Mouse (Mus musculus): ENCODE measurements around the gene Alyref. TPM values are rescaled to one million over a fixed set of nuclear protein-coding genes. Genes with fewer than 3 reads are reported as not detected.
"Not testable (repeated sequence)": the region's sequence is repeated elsewhere in the genome, so short reads cannot be mapped to it uniquely, and the experiment has no call there.

The Alyref gene
- polyA plus RNA-seq, 1 experiment from 2014 or later: 539 TPM

DNA sequence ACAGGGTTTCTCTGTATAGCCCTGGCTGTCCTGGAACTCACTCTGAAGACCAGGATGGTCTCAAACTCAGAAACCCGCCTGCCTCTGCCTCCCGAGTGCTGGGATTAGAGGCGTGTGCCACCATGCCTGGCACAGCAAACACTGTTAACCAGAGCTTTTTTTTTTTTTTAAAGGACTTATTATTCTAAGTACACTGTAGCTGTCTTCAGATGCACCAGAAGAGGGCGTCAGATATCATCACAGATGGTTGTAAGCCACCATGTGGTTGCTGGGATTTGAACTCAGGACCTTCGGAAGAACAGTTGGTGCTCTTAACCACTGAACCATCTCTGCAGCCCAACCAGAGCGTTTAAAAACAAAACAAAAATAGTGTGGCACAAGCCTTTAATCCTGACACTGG, 39.3 kb downstream of the Alyref start:
- not testable (repeated sequence) for H3K9me3 ChIP-seq (replicated peaks); H3K9ac ChIP-seq; ATAC-seq (ENCODE audit: low FRiP score); H3K27ac ChIP-seq; H3K4me1 ChIP-seq; H3K4me3 ChIP-seq; H3K4me2 ChIP-seq (replicated peaks); H3K27me3 ChIP-seq
- H3K36me3 ChIP-seq: peaks cover 51% of the 10 kb centered on the region
- 87% methylated on average over 6 of the region's 6 CpGs for WGBS

DNA sequence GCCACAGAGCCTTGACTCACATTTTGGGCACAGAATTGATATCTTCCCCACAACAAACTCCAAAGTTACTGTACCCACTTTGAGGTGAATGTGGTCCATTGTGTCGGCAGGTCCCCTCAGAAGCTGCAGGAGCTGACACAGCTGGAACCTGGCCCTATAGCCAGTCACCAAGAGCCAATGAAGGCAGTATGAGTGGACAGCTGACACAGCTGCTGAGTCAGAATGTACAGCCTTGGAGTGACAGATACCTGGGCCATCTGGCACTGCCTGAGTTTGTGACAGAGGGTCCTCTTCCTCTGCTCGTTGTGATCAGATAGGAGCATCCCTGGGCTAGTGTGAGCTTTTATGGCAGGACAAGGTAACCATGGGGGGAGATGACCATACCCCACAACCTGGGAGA, 42.9 kb downstream of the Alyref start:
- Histone ChIP-seq H3K27me3 (no peaks in the 10 kb centered on the region), H3K9me3 (replicated peaks) (no peaks in the 10 kb centered on the region; the same call in 1 of the 2 replicates), H3K36me3 (peaks cover 16% of the 10 kb centered on the region), H3K27ac (no peak overlapping the region), H3K4me2 (replicated peaks) (no peak overlapping the region), H3K4me1 (peaks cover 4% of the 10 kb centered on the region), H3K9ac (no peak overlapping the region), H3K4me3 (no peak overlapping the region)
- WGBS: 76% methylated on average over 2 of the region's 2 CpGs
- no peak for ATAC-seq (ENCODE audit: low FRiP score)

DNA sequence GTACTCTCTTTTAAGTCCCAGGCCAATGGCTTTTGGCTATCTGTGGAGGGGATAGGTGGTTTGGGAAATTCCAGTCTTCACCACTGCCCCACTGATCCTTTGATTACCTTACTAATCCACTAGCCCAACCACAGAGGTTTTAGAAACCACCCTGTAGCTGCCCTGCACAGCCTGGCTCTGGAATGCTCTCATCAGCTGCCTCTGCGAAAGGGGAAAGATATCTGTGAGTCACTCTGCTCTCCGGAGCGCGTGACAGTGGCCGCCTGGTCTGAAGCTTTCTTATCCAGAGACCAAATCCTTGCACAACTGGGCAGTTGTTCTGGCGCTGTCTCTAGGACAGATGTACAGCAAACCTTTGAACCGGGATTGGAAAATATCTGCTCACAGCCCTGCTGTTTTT, 43.3 kb downstream of the Alyref start:
- H3K9ac ChIP-seq: no peak overlapping the region
- H3K4me3 ChIP-seq: no peak overlapping the region
- peaks cover 11% of the 10 kb centered on the region for H3K36me3 ChIP-seq
- H3K27me3 ChIP-seq: no peaks in the 10 kb centered on the region
- no peak overlapping the region for H3K27ac ChIP-seq
- 91% methylated on average over 7 of the region's 7 CpGs for WGBS
- no peaks in the 10 kb centered on the region; the same call in 1 of the 2 replicates for H3K9me3 ChIP-seq (replicated peaks)
- no peak for ATAC-seq (ENCODE audit: low FRiP score)
- H3K4me1 ChIP-seq: peaks cover 8% of the 10 kb centered on the region
- H3K4me2 ChIP-seq (replicated peaks): no peak overlapping the region

DNA sequence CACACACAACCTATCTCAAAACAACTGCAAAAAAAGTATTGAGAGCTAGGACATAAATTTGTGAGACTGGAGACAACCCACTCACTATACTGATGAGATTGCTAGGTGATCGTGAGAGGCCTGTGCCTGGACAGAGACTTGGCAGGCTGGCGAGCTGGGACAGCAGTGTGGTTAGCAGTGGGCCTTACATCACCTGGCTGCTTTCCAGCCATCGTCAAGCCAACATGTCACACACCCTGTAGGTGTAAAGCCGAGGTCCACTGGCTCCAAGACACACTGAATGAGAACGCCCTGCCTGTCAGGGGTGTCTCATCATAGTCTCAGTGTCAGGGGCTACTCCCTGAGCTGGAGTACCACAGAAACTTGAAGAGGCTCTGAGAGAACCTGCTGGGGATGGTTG, 45.4 kb downstream of the Alyref start:
- H3K36me3 ChIP-seq: no peaks in the 10 kb centered on the region
- ATAC-seq (ENCODE audit: low FRiP score): no peak
- no peak overlapping the region for H3K4me2 ChIP-seq (replicated peaks)
- H3K9me3 ChIP-seq (replicated peaks): no peaks in the 10 kb centered on the region; the same call in 1 of the 2 replicates
- WGBS: 77% methylated on average over 5 of the region's 5 CpGs
- H3K27ac ChIP-seq: no peak overlapping the region
- no peaks in the 10 kb centered on the region for H3K27me3 ChIP-seq
- H3K4me3 ChIP-seq: no peak overlapping the region
- H3K9ac ChIP-seq: no peak overlapping the region
- H3K4me1 ChIP-seq: peaks cover 21% of the 10 kb centered on the region

DNA sequence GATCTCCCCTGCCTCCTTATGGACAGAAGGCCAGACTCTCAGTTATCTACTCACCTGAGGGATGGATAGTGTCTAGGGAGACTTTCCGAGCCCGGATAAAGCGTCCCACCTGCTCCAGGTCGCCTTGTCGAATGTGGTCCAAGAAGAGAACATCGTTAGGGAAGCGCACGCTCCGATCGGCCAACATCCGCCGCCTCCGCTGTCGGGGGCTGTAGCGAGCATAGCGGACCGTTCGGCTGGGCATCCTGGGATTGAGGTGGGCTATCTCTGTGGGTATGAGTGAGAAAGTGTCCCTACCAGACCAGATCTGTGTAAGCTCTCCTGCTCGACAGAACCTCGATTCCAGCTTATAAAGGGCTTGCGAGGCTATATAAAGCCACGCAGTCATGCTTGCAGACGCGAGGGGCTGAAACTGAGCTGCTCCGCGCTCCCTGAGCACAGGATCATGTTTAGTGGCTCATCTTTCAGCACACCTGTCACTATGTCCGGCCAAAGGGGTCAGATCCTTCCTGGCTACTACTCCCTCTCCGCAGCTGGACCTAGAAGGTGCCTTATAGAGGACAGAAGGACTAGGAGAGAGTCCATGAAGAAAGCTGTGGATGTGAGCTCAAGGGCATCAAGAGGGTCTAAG, 47.2 kb downstream of the Alyref start, which contains the start of gene Ppp1r27:
TSS of gene Ppp1r27 (minus strand) at position 323 of the 631 bp plus-strand sequence.
- no peaks in the 10 kb centered on the region for H3K9me3 ChIP-seq (replicated peaks)

DNA sequence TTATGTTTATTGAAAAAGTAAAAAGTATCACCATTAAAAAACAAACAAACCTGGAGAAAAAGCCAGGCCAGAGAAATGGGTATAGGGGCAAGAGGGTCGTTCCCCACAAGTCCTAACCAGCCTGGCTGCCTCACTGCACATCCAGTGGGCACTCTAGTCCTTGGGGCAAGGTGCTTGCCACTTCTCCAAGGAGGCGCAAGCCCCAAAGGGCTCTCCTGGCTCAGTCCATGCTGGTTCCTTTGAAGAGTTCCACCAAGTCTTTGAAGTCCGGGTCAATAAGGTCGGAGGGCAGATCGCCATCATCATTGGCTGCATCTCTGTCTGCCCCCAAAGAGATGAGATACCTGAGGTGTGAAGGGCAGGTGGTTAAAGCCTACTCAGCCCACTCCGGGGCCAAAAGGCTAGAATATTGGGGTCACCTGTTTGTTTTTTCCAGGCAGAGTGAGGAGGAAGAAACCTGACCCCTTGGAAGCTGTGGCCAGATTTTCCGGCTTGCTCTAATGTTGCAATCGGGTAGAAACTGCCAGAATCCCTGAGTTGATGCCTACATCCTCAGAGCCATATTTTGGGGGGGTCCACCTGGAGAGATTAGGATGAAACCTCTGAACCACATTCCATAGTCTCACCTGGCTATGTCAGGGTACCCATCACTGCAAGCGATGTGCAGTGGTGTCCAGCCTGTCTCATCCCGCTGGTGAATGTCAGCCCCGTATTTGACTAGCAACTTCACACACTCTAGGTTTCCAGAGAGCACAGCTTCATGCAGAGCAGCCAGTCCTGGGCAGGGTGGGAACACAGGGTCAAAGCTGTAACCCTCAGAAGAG, 48.0 kb downstream of the Alyref start:
- peak overlapping the region; percentile 94 for H3K4me2 ChIP-seq (replicated peaks)
- H3K9ac ChIP-seq: peak overlapping the region; percentile 98
- peaks cover 26% of the 10 kb centered on the region for H3K4me1 ChIP-seq
- ATAC-seq (ENCODE audit: low FRiP score): peak; percentile 47; the same call in 1 of the 2 replicates
- no peaks in the 10 kb centered on the region for H3K36me3 ChIP-seq
- 73% methylated on average over 11 of the region's 11 CpGs for WGBS
- peak overlapping the region; percentile 90 for H3K4me3 ChIP-seq
- H3K27ac ChIP-seq: peak overlapping the region; percentile 83
- H3K27me3 ChIP-seq: no peaks in the 10 kb centered on the region
- no peaks in the 10 kb centered on the region for H3K9me3 ChIP-seq (replicated peaks)

More for the DNA sequence above, 47.2 kb downstream of the Alyref start, which contains the start of gene Ppp1r27:
- peak within 1 kb of the TSS; percentile 90 for H3K4me3 ChIP-seq
- peak within 1 kb of the TSS; percentile 83 for H3K27ac ChIP-seq
- peaks cover 26% of the 10 kb centered on the region for H3K4me1 ChIP-seq
- no peaks in the 10 kb centered on the region for H3K27me3 ChIP-seq
- H3K4me2 ChIP-seq (replicated peaks): peak within 1 kb of the TSS; percentile 94
- WGBS: 93% methylated on average over 28 of the region's 28 CpGs
- ATAC-seq (ENCODE audit: low FRiP score): no peak
- peak within 1 kb of the TSS; percentile 98 for H3K9ac ChIP-seq
- H3K36me3 ChIP-seq: no peaks in the 10 kb centered on the region

DNA sequence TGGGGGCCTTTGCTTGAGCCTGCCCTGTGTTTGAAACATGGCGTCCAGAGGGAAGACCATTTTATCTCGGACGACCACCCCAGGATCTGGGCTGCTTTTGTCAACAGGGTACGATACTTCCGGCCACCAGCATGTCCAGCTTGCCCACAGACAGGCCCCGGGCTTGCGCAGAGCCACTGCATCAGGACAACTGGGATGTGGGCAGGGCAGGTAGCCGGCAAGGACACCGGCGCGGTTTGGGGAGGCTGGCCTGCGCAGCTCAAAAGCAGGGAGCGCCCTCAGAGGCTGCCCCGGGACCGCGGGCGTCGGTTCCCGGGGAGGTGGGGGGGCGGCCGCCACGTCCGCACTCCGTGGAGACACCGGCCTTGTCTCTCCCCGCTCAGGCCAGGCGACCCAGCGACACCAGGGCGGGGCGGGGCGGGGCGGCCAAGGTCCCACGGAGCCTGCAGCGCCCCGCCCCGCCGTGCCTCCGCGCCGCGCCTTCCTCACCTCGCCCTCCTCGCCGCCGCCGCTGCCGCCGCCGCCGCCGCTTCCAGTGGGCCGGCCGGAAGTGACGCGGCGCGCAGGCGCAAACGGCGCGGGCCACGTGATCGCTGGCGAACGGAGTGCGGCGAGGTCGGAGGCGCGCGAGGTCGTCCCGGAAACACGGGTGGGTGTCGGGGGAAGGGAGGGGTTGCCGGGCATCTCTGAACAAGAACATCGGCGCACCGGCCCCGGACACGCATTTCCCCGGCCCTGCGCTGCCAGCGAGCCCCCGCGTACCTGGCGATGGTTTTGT, 48.8 kb downstream of the Alyref start, which contains the start of gene Mcrip1:
TSS of gene Mcrip1 (minus strand) at position 560 of the 778 bp plus-strand sequence.
- Histone ChIP-seq H3K9ac (peak within 1 kb of the TSS; percentile 98), H3K9me3 (replicated peaks) (no peaks in the 10 kb centered on the region), H3K27me3 (no peaks in the 10 kb centered on the region), H3K4me3 (peak within 1 kb of the TSS; percentile 90), H3K27ac (peak within 1 kb of the TSS; percentile 83), H3K4me2 (replicated peaks) (peak within 1 kb of the TSS; percentile 94), H3K36me3 (peaks cover 7% of the 10 kb centered on the region), H3K4me1 (peaks cover 26% of the 10 kb centered on the region)
- WGBS: under 1% methylated on average over 70 of the region's 87 CpGs
- ATAC-seq (ENCODE audit: low FRiP score): peak; percentile 87

DNA sequence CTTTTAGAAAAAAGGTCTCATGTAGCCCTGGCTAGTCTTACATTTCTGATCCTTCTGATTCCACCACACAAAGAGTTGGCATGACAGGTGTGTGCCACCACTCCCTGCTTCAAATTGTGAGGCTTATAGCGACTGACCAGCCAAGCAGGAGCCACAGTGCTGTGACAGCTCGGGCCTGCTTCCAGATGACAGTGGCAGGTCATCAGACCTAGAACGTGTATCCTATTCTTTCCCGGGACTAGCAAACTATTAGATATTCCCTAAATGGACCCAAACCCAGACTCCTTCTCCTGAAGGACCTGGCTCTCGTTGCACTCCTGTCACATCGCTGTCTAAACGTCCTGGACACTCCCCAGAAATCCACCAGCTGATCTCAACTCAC, 49.4 kb downstream of the Alyref start:
- Histone ChIP-seq H3K4me1 (peaks cover 26% of the 10 kb centered on the region), H3K9me3 (replicated peaks) (no peaks in the 10 kb centered on the region), H3K4me2 (replicated peaks) (peak overlapping the region; percentile 94), H3K4me3 (peak overlapping the region; percentile 90), H3K9ac (peak overlapping the region; percentile 98), H3K36me3 (peaks cover 12% of the 10 kb centered on the region), H3K27me3 (no peaks in the 10 kb centered on the region), H3K27ac (peak overlapping the region; percentile 83)
- ATAC-seq (ENCODE audit: low FRiP score): no peak
- 39% methylated on average over 7 of the region's 7 CpGs for WGBS

DNA sequence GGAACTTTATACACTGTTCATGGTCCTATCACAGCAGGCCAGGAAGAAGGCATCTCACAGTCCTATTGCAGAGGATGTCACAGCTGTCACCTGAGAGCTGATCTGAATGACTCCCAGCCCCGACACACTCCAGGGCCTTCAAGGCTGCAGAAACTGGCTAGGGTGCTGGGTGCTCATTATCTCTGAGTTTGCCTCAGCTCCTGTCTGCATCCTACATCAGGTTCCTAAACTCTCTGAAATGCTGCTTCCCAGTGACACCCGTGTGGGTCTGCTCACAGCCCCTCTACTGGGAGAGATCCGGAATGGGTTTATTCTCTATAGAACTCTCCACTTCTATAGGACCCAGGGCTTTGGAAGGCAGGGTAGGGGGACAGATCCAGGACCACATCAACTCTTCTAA, 50.0 kb downstream of the Alyref start:
- H3K9me3 ChIP-seq (replicated peaks): no peaks in the 10 kb centered on the region
- peak overlapping the region; percentile 94 for H3K4me2 ChIP-seq (replicated peaks)
- no peaks in the 10 kb centered on the region for H3K27me3 ChIP-seq
- peaks cover 18% of the 10 kb centered on the region for H3K36me3 ChIP-seq
- peaks cover 26% of the 10 kb centered on the region for H3K4me1 ChIP-seq
- no peak for ATAC-seq (ENCODE audit: low FRiP score)
- 84% methylated on average over 3 of the region's 3 CpGs for WGBS
- H3K27ac ChIP-seq: no peak overlapping the region
- peak overlapping the region; percentile 90 for H3K4me3 ChIP-seq
- peak overlapping the region; percentile 98 for H3K9ac ChIP-seq

DNA sequence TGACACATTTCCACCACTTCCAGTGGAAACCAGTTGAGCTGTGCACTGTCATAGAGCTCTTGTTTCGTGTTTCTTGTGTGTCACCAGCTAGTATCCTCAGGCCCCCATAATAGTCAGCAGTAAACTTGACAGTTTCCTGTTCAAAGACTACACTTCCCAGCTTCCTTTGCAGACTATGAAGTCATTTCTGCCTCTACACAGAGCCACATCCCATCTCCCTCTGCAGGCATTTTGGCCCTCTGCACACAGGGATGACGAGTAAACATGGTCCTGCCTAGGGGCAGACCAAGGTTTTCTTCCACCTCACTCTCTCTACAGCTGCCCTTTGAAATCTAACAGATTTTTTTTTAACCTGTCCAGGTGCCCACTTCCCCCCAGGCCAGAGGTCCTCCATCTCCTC, 50.7 kb downstream of the Alyref start:
- Histone ChIP-seq H3K4me1 (peaks cover 26% of the 10 kb centered on the region), H3K9me3 (replicated peaks) (no peaks in the 10 kb centered on the region), H3K9ac (no peak overlapping the region), H3K36me3 (peaks cover 26% of the 10 kb centered on the region), H3K4me3 (0 out of 2 replicates have a peak overlapping the region, but pooled peaks have one; percentile 0), H3K27ac (no peak overlapping the region), H3K27me3 (no peaks in the 10 kb centered on the region), H3K4me2 (replicated peaks) (no peak overlapping the region; the same call in 1 of the 2 replicates)
- WGBS: 73% methylated on average over 2 of the region's 2 CpGs
- no peak for ATAC-seq (ENCODE audit: low FRiP score)

DNA sequence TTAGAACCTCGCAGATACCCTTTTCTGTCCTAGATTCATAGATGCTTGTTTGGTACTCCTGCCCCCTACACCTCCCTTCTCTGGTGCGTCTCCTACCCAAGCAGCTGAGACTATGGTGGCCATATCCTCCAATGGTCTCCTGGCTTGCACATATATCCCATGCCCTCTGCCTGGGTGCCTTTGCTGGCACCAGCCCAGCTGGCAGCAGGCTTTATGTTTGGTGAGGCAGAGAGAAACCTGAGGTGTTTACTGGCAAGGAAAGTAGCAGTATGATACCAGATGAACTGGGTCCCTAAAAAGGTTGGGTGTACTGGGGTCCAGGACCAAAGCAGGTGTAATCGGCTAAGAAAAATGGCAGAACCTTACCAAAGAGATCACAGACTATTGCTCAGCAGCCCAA, 52.2 kb downstream of the Alyref start:
- WGBS: 95% methylated on average over 3 of the region's 3 CpGs
- no peak for ATAC-seq (ENCODE audit: low FRiP score)
- H3K36me3 ChIP-seq: peaks cover 32% of the 10 kb centered on the region

DNA sequence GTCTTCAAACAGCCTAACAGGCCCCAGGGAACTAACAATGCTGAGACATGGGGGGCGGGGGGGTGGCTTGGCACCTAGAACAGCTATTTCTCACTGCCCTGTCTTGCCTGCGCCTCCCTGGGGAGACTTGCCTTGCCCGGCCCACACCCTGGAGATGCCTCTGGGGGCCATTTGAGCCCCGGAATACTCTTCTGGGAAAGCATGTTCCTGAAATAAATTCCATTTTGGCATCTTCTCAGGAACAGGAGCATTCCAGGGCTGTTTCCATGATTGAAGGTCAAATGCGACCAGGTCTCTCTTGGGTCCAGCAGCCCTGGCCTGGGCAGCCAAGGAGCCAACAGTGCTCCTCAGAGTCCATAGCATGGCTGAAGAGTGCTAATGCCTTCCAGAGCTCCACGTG, 55.8 kb downstream of the Alyref start:
- WGBS: 87% methylated on average over 6 of the region's 6 CpGs
- Histone ChIP-seq H3K9ac (no peak overlapping the region), H3K4me1 (peaks cover 21% of the 10 kb centered on the region), H3K27me3 (no peaks in the 10 kb centered on the region), H3K9me3 (replicated peaks) (no peaks in the 10 kb centered on the region), H3K4me2 (replicated peaks) (no peak overlapping the region), H3K36me3 (peaks cover 32% of the 10 kb centered on the region), H3K4me3 (no peak overlapping the region), H3K27ac (no peak overlapping the region)
- no peak for ATAC-seq (ENCODE audit: low FRiP score)

More for the DNA sequence above, 52.2 kb downstream of the Alyref start:
- Histone ChIP-seq H3K9ac (no peak overlapping the region), H3K4me1 (peaks cover 26% of the 10 kb centered on the region), H3K9me3 (replicated peaks) (no peaks in the 10 kb centered on the region), H3K4me2 (replicated peaks) (no peak overlapping the region), H3K4me3 (no peak overlapping the region), H3K27me3 (no peaks in the 10 kb centered on the region), H3K27ac (no peak overlapping the region)

All from hindbrain, embryonic 12.5 days (tissue).